Mouse (Mus musculus) urinary bladder, postnatal 14 days (tissue): Measurements from ENCODE around the gene Il16.
A peak's percentile ranks its signal among the peaks of the same experiment; 100 is the strongest.

ENCODE experiments used
- DNase-seq: peaks from one replicate; pipeline ENCODE4 v3.0.0; 2021; ENCODE audit warnings: low spot score

Gene Il16

DNA sequence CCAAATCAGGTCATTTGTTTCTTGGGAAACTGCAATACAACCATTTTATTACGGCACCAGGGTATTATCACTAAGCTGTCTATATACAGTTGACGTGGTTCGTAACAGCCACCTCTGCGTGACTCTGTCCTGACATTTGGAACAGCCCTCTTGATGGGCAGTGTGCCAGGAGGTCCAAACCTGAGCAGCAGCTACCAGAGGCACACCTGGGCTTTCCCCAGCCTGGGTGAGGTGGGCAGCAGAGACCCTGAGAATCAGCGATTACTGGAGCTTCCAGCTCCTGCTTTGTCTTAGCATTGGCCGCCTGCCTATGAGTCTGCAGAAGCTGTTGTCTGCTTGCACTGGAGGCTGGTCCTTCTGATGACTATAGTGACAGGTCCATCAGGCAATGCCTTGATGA is 101.9 kb downstream of the Il16 start:
- DNase-seq, result no peak

DNA sequence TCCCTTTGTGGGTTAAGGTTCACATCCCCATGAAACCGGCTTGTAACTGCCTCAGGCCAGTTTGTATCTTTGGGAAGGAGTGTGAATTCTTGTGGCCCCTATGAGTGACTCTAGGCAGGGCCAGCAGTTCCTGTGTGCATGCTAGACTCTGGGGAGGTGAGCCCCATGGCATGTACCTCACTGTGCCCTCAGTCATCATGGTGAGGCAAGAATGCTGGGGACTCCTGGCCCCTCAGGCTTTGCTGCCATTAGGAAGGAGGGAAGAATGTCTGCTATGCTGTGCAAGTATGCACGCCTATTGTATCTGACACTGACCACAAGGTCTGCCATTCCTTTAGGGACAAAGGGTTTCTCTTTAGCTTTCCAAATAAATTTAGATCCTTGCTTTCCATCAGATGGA is 104.4 kb downstream of the Il16 start:
- DNase-seq, result no peak

- no peak for DNase-seq
Observed at GRCm38 (mm10) chr7:83640581-83640980, 104.9 kb downstream of the Il16 start.

GRCm38 (mm10) chr7:83639084-83639483 is 106.4 kb downstream of the Il16 start:
- DNase-seq, result no peak

GRCm38 (mm10) chr7:83637781-83638583 is 107.5 kb downstream of the Il16 start:
- DNase-seq, result no peak

DNA sequence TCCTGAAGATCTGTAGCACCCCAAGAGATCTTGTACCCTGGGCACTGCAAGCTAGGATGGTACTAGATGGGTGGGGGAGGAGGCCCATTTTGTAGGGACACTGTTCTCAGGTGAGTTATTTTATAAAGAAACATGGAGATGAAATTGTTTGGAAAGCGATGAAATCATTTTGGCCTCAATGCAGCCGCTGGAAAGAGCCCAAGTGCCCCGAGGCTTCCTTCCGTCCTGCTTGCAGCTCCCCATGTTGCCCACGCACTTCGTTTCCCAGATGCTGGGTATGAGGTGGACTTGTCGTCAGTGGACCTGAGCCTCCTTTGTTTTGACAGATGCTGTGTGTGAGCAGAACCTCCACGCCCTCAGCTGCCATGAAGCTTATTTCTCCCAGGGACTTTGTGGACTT is 109.1 kb downstream of the Il16 start:
- no peak for DNase-seq

- no peak for DNase-seq
Observed at GRCm38 (mm10) chr7:83635726-83636125, 109.8 kb downstream of the Il16 start.

DNA sequence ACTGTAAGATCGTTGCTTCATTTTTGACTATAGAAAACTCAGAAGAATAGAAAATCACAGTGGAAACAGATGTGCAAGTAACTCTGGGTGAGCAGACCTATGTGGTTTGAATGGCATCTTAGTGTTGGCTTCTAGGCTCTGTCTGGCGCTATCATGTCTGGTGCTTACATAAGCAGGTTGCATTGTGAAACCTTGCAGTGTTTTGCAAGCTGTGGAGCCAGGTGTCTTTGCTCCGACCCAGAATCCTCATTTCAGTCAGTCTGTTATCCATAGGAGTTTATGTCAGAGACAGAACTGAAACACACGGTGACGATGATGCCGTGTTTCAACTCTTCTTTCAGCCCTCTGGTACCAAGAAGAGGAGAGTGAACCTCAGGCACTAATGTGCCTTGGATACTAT is 111.7 kb downstream of the Il16 start:
- DNase-seq, result no peak

GRCm38 (mm10) chr7:83632682-83633120 is 112.8 kb downstream of the Il16 start:
- DNase-seq, result no peak

GRCm38 (mm10) chr7:83631828-83632681 is 113.5 kb downstream of the Il16 start, which contains the start of gene Stard5:
Gene Stard5, plus strand, starts transcription at chr7:83631959.
- peak; percentile 94 for DNase-seq

DNA sequence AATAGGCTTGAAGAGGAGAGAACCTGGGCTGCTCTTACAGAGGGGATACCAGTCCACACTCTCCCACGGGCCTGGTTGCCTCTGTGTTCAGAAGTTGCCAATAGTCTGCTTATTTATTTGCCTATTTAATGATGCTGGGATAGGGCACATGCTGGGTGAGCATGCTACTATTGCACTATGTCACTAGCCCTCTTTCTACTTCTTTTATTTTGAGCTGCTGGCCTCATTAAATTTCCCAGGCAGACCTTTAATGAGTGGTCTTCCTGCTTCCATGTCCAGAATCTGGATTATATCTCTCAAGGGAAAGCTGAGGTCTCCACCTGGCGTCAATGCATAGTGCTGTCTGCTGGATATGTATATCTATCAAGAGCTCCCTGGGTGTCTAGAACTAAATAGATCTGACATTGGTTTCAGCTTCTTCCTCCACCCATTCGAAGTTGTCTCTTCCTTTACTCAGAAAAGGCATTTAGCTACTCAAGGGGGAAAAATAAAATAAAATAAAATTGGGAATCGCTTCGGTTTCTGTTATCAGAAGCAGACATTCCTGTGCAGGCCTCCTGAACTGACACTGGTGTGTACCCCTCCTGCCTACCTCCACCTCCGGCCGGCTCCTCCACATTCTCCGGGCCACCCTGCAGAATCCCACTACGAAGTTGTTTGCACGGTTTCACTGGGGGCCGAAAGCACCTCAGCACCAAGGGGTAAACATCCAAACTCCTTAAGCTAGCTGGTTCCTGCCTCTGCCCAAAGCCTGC is 114.3 kb downstream of the Il16 start:
- no peak for DNase-seq

- no peak for DNase-seq
Observed at GRCm38 (mm10) chr7:83627369-83627768, 118.2 kb downstream of the Il16 start.

DNA sequence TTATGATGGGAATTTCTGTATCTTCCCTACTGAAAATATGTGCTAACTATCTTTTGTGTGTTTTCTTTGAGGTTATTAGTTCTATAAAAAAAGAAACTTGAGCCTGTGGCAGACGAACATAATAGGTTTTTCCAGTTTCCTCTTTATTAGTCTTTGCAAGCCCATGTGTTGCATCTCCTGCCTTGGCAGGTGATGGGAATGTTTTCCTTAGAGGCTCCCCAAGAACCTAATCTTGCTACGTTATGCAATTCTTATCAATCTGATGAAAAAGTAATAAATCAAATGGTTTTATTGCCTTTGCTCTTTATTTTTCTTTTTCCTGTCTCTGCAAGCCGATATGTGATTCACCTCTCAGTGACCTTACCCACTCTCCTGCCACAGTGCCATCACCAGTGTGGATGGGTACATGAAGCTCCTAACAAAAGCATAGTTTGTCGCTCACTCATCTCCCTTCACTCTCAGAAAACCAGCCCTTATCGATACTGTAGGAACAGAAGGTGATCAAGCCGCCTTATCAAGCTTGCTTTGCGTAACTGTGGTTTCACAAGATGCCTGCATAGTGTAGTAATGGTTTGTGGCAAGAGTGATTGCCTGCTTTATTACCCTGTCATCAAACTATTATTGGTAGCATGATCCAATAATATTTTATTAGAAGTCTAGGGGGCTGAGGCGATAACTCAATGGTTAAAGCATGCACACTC is 118.8 kb downstream of the Il16 start:
- no peak for DNase-seq

GRCm38 (mm10) chr7:83624065-83624464 is 121.5 kb downstream of the Il16 start:
- DNase-seq, result no peak

DNA sequence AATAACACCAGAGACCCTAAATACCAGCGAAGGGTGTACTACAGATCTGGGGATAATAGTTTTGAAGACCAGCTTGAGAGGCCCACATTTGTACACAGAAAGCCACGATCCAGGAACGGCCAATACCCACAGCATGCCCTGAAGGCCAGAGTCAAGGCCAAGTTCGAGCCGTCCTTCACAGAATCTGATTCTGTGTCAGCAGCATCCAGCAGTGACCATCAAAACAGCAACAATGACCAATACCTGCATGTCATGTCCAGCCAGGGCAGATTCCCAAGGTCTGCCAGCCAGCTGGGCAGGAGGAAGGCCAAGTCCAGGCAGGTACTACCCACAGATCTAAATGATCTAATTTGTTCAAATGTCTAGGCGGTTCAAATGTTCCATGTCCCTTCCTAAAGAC is 122.9 kb downstream of the Il16 start:
- DNase-seq, result no peak

- DNase-seq, result no peak
Observed at GRCm38 (mm10) chr7:83618709-83619108, 126.8 kb downstream of the Il16 start.

DNA sequence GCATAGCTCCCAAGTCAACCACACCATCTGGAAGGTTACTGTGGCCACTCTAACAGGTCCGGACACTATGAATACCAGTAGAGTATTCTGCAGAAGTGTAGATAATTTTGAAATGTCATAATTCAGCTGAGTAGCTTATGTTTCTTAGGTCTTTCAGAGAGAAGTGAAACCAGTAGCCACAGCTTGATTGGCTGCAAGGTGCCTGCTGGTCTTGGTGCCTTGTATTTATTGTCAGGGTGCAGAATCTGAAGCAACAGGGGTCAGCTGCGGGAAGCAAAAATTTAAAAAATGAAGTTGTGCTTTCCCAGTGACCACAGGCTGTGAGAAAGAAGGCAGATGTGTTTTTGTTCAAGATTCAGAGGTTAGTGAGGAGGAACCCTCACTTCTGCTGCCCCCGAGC is 129.3 kb downstream of the Il16 start:
- no peak for DNase-seq

GRCm38 (mm10) chr7:83615815-83616214 is 129.7 kb downstream of the Il16 start:
- DNase-seq, result no peak

GRCm38 (mm10) chr7:83615272-83615671 is 130.3 kb downstream of the Il16 start:
- DNase-seq, result no peak

DNA sequence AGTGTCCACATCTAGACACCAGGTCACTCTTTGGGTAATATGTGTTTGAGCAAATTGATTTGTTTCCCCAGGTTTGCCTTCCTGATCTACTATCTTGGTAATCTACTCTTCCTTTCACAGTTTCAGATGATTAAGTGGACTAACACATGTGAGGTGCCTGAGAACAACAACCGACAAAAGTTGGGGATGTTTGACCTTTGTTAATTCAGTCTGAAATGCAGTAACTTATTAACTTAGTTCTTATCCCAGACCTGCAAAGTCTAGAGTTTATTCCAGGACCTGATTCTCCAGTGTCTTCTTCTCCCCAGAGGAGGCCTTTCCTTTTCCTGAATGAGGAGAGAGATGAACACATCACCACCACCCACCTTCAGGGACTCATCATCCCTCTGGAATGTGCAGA is 133.6 kb downstream of the Il16 start:
- no peak for DNase-seq

DNA sequence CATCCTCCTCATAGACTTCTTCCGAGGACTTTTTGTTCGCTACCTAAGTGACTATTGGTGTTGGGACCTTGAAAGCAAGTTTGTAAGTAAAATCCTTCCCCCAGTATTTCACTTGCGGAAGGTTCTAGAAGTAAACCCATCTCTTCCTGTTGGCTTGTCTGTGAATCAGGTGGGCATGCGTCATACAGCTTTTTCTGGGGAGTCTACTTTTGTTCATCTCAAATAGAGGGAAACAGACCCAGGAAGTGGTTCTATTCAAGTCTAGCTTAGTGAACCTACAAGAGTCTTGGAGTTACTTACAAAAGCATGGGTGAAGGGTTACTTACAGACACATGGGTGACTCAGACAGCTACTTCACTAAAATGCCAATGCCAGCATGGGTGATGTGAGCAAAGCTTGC is 135.6 kb downstream of the Il16 start:
- DNase-seq, result no peak

- DNase-seq, result no peak
Observed at GRCm38 (mm10) chr7:83606796-83607195, 138.7 kb downstream of the Il16 start.
